Mouse (Mus musculus) cortical plate, adult 2 months (tissue): Measurements from ENCODE around the gene Nemp1.

ENCODE experiments used
- CTCF ChIP-seq: fragments of 200-500 bp; IDR thresholded peaks from 2 replicates; pipeline ENCODE4 v1.5.1; 2011; ENCODE audit warnings: mild to moderate bottlenecking, control low read depth, low read length; ENCODE audit not compliant: insufficient read depth; ENCODE audit errors: extremely low read depth
- POLR2A ChIP-seq: fragments of 200-500 bp; IDR thresholded peaks from 2 replicates; pipeline ENCODE4 v1.6.1; 2011; ENCODE audit warnings: mild to moderate bottlenecking, low read length, control low read depth; ENCODE audit not compliant: insufficient read depth; ENCODE audit errors: extremely low read depth

DNA sequence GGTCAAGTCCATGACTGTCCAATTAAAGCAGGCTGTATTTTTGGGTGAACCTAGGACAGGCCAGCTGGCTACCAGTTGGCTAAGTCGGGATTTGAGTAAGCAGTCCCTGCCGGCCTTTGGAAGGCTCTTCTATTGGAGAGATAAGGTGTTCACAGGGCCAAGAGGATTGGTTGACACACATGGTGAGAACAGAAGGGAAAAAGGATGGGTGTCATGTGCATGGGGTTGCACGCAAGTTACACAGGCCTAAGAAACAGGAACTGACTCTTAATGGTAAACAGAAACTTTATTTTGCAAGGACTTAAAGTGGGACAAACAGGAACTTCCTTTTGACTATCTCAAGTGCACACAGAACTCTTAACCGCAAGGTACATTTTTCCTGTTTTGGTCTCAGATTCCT is 70.2 kb downstream of the Nemp1 start:
- TF ChIP-seq CTCF (no peak), POLR2A (no peak)
